Mouse (Mus musculus) CH12.LX (cell line): ENCODE results near the gene Tmem117. TPM values are rescaled to one million over a fixed set of nuclear protein-coding genes. Genes with fewer than 3 reads are reported as not detected.

Source experiments
- DNase-seq: peaks from one replicate; pipeline ENCODE4 v3.0.0-alpha.2; 2013; ENCODE audit errors: extremely low read depth
- H3K27ac ChIP-seq: 2 replicates; pipeline ENCODE4 v1.5.1; 2012; ENCODE audit warnings: low read depth, mild to moderate bottlenecking, control low read depth, moderate library complexity; ENCODE audit not compliant: insufficient read depth
- H3K27me3 ChIP-seq: replicated peaks from 2 replicates; pipeline ENCODE3; 2012; ENCODE audit warnings: inconsistent platforms
- H3K36me3 ChIP-seq, 2 experiments: replicated peaks in 1 of 2; 2 replicates each; pipeline versions ENCODE3 to v1.6.1; 2012; ENCODE audit warnings: inconsistent platforms in 1 of 2, low read length in 1 of 2, mild to moderate bottlenecking in 1 of 2, mixed read lengths in 1 of 2, moderate library complexity in 1 of 2; ENCODE audit not compliant: control insufficient read depth in 1 of 2, insufficient read depth in 1 of 2
- H3K4me1 ChIP-seq, 2 experiments: 2 replicates each; pipeline ENCODE4 v1.6.1; 2012; ENCODE audit warnings: inconsistent platforms in 1 of 2, moderate library complexity in 1 of 2; ENCODE audit not compliant: insufficient read depth in 2 of 2, control insufficient read depth in 1 of 2
- H3K4me2 ChIP-seq: 2 replicates; pipeline ENCODE4 v1.6.1; 2012; ENCODE audit warnings: low read depth, mild to moderate bottlenecking, control low read depth; ENCODE audit not compliant: poor library complexity, insufficient read depth, severe bottlenecking
- H3K4me3 ChIP-seq, 3 experiments: fragments of 150-350 bp in 1 of 3; sonication (generic) in 1 of 3; replicated peaks in 1 of 3; 2 replicates each; pipeline versions ENCODE3 to v1.5.1; 2011 to 2012; ENCODE audit warnings: low read depth in 2 of 3, low read length in 2 of 3, mild to moderate bottlenecking in 2 of 3, moderate library complexity in 2 of 3, control low read depth in 1 of 3, improper control_type of control experiment in 1 of 3, inconsistent platforms in 1 of 3, mixed read lengths in 1 of 3; ENCODE audit not compliant: poor library complexity in 1 of 3
- H3K79me2 ChIP-seq: replicated peaks from 2 replicates; pipeline ENCODE4 v1.6.1; 2012; ENCODE audit warnings: mild to moderate bottlenecking, moderate library complexity; ENCODE audit not compliant: control insufficient read depth, poor library complexity, insufficient read depth, severe bottlenecking; ENCODE audit errors: extremely low read depth
- H3K9ac ChIP-seq: 2 replicates; pipeline ENCODE4 v1.6.1; 2012; ENCODE audit warnings: low read depth, mild to moderate bottlenecking, control low read depth, moderate library complexity; ENCODE audit not compliant: insufficient read depth
- H3K9me3 ChIP-seq: replicated peaks from 2 replicates; pipeline ENCODE3; 2012; ENCODE audit warnings: low read length, inconsistent platforms, mixed read lengths
- EP300 ChIP-seq: IDR thresholded peaks from 2 replicates; pipeline ENCODE4 v1.6.1; 2011; ENCODE audit warnings: low read length, improper control_type of control experiment
- GABPA ChIP-seq: IDR thresholded peaks from 2 replicates; pipeline ENCODE4 v1.6.1; 2012; ENCODE audit warnings: low read depth, low read length, improper control_type of control experiment, inconsistent platforms; ENCODE audit not compliant: insufficient replicate concordance
- JUN ChIP-seq: IDR thresholded peaks from 2 replicates; pipeline ENCODE4 v1.6.1; 2011; ENCODE audit warnings: low read depth, mild to moderate bottlenecking, low read length, improper control_type of control experiment, moderate library complexity; ENCODE audit not compliant: insufficient read depth
- JUND ChIP-seq: conservative IDR thresholded peaks from 2 replicates; pipeline ENCODE4 v1.6.1; 2011; ENCODE audit warnings: low read depth, low read length, improper control_type of control experiment
- MAFK ChIP-seq: IDR thresholded peaks from 2 replicates; pipeline ENCODE4 v1.6.1; 2011; ENCODE audit warnings: low read length, improper control_type of control experiment; ENCODE audit not compliant: insufficient replicate concordance
- MAX ChIP-seq: IDR thresholded peaks from 2 replicates; pipeline ENCODE4 v1.6.1; 2011; ENCODE audit warnings: low read length, improper control_type of control experiment
- MXI1 ChIP-seq: IDR thresholded peaks from 2 replicates; pipeline ENCODE4 v1.6.1; 2011; ENCODE audit warnings: mild to moderate bottlenecking, low read depth, low read length, improper control_type of control experiment
- NRF1 ChIP-seq: IDR thresholded peaks from 2 replicates; pipeline ENCODE4 v1.6.1; 2014; ENCODE audit warnings: low read depth, mild to moderate bottlenecking, inconsistent platforms, low read length, improper control_type of control experiment, moderate library complexity
- PAX5 ChIP-seq: IDR thresholded peaks from 2 replicates; pipeline ENCODE4 v1.6.1; 2012; ENCODE audit warnings: low read length, inconsistent platforms, mixed read lengths
- POLR2AphosphoS2 ChIP-seq: IDR thresholded peaks from 2 replicates; pipeline ENCODE4 v1.6.1; 2011; ENCODE audit warnings: low read depth, low read length, improper control_type of control experiment
- RCOR1 ChIP-seq: conservative IDR thresholded peaks from 2 replicates; pipeline ENCODE4 v1.6.1; 2012; ENCODE audit warnings: low read depth, mild to moderate bottlenecking, inconsistent platforms, low read length, improper control_type of control experiment
- SMC3 ChIP-seq: IDR thresholded peaks from 2 replicates; pipeline ENCODE4 v1.6.1; 2011; ENCODE audit warnings: low read depth, low read length, improper control_type of control experiment
- TBP ChIP-seq: conservative IDR thresholded peaks from 2 replicates; pipeline ENCODE4 v1.6.1; 2011; ENCODE audit warnings: low read depth, low read length, improper control_type of control experiment
- TCF12 ChIP-seq: IDR thresholded peaks from 2 replicates; pipeline ENCODE4 v1.6.1; 2014; ENCODE audit warnings: low read depth, mild to moderate bottlenecking, inconsistent platforms, low read length, improper control_type of control experiment
- UBTF ChIP-seq: IDR thresholded peaks from 2 replicates; pipeline ENCODE4 v1.6.1; 2012; ENCODE audit warnings: low read depth, mild to moderate bottlenecking, inconsistent platforms, low read length, improper control_type of control experiment, moderate library complexity
- ZKSCAN1 ChIP-seq: IDR thresholded peaks from 2 replicates; pipeline ENCODE4 v1.6.1; 2012; ENCODE audit warnings: low read depth, inconsistent platforms, low read length, improper control_type of control experiment, borderline replicate concordance
- ZNF384 ChIP-seq: IDR thresholded peaks from 2 replicates; pipeline ENCODE4 v1.6.1; 2012; ENCODE audit warnings: low read depth, low read length, improper control_type of control experiment, inconsistent platforms
- dilution Hi-C: fragments of 300-500 bp; cut with MboI; formaldehyde crosslinking; loops from 2 replicates; pipeline ENCODE4 v1.14.3; 2020; ENCODE audit warnings: low sequenced_read_pairs; ENCODE audit not compliant: extremely low pct_unique_long_range_greater_than_20kb, extremely low pct_ligation_motif_present
- in situ Hi-C: fragments of 300-500 bp; cut with MboI; formaldehyde crosslinking; loops from 3 replicates; pipeline ENCODE4 v1.14.3; 2019; ENCODE audit warnings: low sequenced_read_pairs, low pct_ligation_motif_present, low pct_unique_long_range_greater_than_20kb, mixed read lengths
- polyA plus RNA-seq: library from polyadenylated mRNA; unstranded; fragments of >175 nt; gene quantifications from 2 replicates; pipeline ENCODE4 v1.2.1, GENCODE M21; 2012; ENCODE audit warnings: low read depth; ENCODE audit not compliant: insufficient read length
- total RNA-seq, 2 experiments: library from RNA; depleted of rRNA; stranded (reverse); fragments of 300-350 nt in 1 of 2; fragments of >200 nt in 1 of 2; gene quantifications; 2 replicates each; pipeline ENCODE4 v1.2.3; 2012 to 2014

Gene Tmem117
- total and polyA plus RNA-seq, 3 experiments, result not detected

GRCm38 (mm10) chr15:94981798-94982197, 352.8 kb downstream of the Tmem117 start:
- no peak for DNase-seq
- peaks cover 52% of the 10 kb centered on the region for H3K9me3 ChIP-seq
- H3K79me2 ChIP-seq, result no peaks in the 10 kb centered on the region
- H3K9ac ChIP-seq, result no peak overlapping the region
- no peak overlapping the region for H3K4me2 ChIP-seq
- dilution Hi-C loops (no loop called here), in situ Hi-C loops (no loop called here)
- H3K27ac ChIP-seq, result no peak overlapping the region
- no peaks in the 10 kb centered on the region for H3K27me3 ChIP-seq
- no peaks in the 10 kb centered on the region for H3K4me1 ChIP-seq
- TF ChIP-seq POLR2AphosphoS2, result no peak
- no peak for TF ChIP-seq TCF12
- TF ChIP-seq JUND, result no peak
- TF ChIP-seq ZNF384, result no peak
- no peak for TF ChIP-seq UBTF
- H3K4me3 ChIP-seq, result no peak overlapping the region
- no peaks in the 10 kb centered on the region for H3K36me3 ChIP-seq

DNA sequence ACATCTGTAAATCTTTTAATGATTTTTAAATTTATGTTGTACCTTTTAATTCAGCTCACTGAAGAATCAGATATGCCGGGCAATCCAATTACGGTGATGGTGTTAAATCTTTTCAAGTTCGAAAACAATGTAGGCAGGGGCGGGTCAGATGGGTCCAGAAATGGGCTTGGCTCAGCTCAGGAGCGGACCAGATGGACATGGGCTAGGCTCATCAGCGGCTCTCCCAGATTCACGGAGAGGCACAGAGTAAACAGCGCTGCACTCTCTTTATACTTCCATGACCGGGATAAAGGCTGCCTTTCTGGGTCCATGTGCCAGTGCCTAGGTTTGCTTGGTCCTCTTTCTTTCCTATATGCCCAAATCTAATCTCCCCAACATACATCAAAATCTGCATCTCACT, 366.3 kb downstream of the Tmem117 start:
- no peaks in the 10 kb centered on the region for H3K27me3 ChIP-seq
- TF ChIP-seq TBP, result no peak
- no peak for TF ChIP-seq PAX5
- no peak for TF ChIP-seq MAFK
- no peak for TF ChIP-seq POLR2AphosphoS2
- no peak for TF ChIP-seq ZKSCAN1
- no peak for TF ChIP-seq MXI1
- TF ChIP-seq JUN, result no peak
- TF ChIP-seq MAX, result no peak
- TF ChIP-seq EP300, result no peak
- TF ChIP-seq RCOR1, result no peak
- no peak for TF ChIP-seq SMC3
- TF ChIP-seq NRF1, result no peak
- TF ChIP-seq GABPA, result no peak
- H3K36me3 ChIP-seq, result no peaks in the 10 kb centered on the region
- H3K9me3 ChIP-seq, result peaks cover 13% of the 10 kb centered on the region
- H3K79me2 ChIP-seq, result no peaks in the 10 kb centered on the region
- dilution Hi-C loops (no loop called here), in situ Hi-C loops (no loop called here)
- H3K4me1 ChIP-seq, result no peaks in the 10 kb centered on the region
- H3K4me2 ChIP-seq, result no peak overlapping the region
- DNase-seq, result no peak
- H3K4me3 ChIP-seq, result no peak overlapping the region
- H3K27ac ChIP-seq, result no peak overlapping the region
- no peak overlapping the region for H3K9ac ChIP-seq
